Mouse (Mus musculus) hindbrain, embryonic 16.5 days (tissue): Measurements from ENCODE around the gene Rhbdd3. TPM values are rescaled to one million over a fixed set of nuclear protein-coding genes. Genes with fewer than 3 reads are reported as not detected.

Experiments
- ATAC-seq: fragments of 200-750 bp; cut with Nextera tagmentation; 2 replicates; pipeline ENCODE4 v1.8.0; 2017; ENCODE audit warnings: moderate TSS enrichment, moderate library complexity
- H3K27ac ChIP-seq: fragments of 300-500 bp; sonication (generic); 2 replicates; pipeline ENCODE4 v1.5.1; 2014; ENCODE audit warnings: low read depth, mild to moderate bottlenecking, control low read depth, low read length, moderate library complexity
- H3K27me3 ChIP-seq: fragments of 300-500 bp; sonication (generic); replicated peaks from 2 replicates; pipeline ENCODE4 v1.6.1; 2014; ENCODE audit warnings: low read length; ENCODE audit not compliant: control insufficient read depth, insufficient read depth
- H3K36me3 ChIP-seq: fragments of 300-500 bp; sonication (generic); 2 replicates; pipeline ENCODE4 v1.6.1; 2014; ENCODE audit warnings: mild to moderate bottlenecking, low read length, moderate library complexity, mixed read lengths; ENCODE audit not compliant: control insufficient read depth, insufficient read depth
- H3K4me1 ChIP-seq: fragments of 300-500 bp; sonication (generic); 2 replicates; pipeline ENCODE4 v1.6.1; 2014; ENCODE audit warnings: low read depth, low read length; ENCODE audit not compliant: control insufficient read depth, insufficient read depth
- H3K4me2 ChIP-seq: fragments of 300-500 bp; sonication (generic); 2 replicates; pipeline ENCODE4 v1.6.1; 2014; ENCODE audit warnings: mild to moderate bottlenecking, low read length, control low read depth, moderate library complexity
- H3K4me3 ChIP-seq: fragments of 300-500 bp; sonication (generic); 2 replicates; pipeline ENCODE4 v1.5.1; 2014; ENCODE audit warnings: mild to moderate bottlenecking, low read length, control low read depth, moderate library complexity
- H3K9ac ChIP-seq: fragments of 300-500 bp; sonication (generic); 2 replicates; pipeline ENCODE4 v1.6.1; 2014; ENCODE audit warnings: low read depth, mild to moderate bottlenecking, control low read depth, low read length, moderate library complexity
- H3K9me3 ChIP-seq: fragments of 300-500 bp; sonication (generic); 2 replicates; pipeline ENCODE4 v1.6.1; 2014; ENCODE audit warnings: mild to moderate bottlenecking, low read length, moderate library complexity; ENCODE audit not compliant: control insufficient read depth
- WGBS: fragments of 180-500 bp; shearing (Covaris S2); extraction: QIAGEN DNeasy Blood & Tissue Kit; methylation state at CpG from one replicate; pipeline ENCODE4 v1.1.7; 2014; 5-methylcytosine and 5-hydroxymethylcytosine counted together
- polyA plus RNA-seq: library from polyadenylated mRNA; unstranded; fragments of >200 nt; fragmentation: Nextera tagmentation; extraction: Ambion mirVana; gene quantifications from 2 replicates; pipeline ENCODE4 v1.2.1, GENCODE M21; 2015

The Rhbdd3 gene
- polyA plus RNA-seq, 1 experiment from 2014 or later = 45.0 TPM

DNA sequence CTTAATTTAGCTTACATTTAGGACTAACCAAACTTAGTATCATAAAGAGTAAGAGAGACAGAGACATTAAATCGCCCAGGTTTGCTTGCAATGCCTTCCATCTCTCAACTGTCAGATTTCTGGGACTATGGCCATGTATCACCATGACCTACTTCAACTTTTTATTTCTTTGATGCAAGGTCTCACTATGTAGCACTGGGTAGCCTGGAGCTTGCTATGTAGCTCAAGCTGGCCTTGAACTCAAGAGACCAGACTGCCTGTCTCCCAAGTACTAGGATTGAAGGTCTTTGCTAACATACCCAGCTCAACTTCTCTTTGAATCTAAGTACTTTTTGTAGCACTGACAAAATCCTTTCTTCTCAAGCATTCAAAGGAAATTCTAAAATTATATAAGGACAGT is 9.6 kb upstream of the Rhbdd3 start:
- no peaks in the 10 kb centered on the region for H3K27me3 ChIP-seq
- ATAC-seq = no peak
- H3K4me3 ChIP-seq = no peak overlapping the region
- no peaks in the 10 kb centered on the region; the same call in 1 of the 2 replicates for H3K4me1 ChIP-seq
- no peak overlapping the region for H3K4me2 ChIP-seq
- no peaks in the 10 kb centered on the region for H3K9me3 ChIP-seq
- no peak overlapping the region for H3K27ac ChIP-seq
- H3K36me3 ChIP-seq = peaks cover 50% of the 10 kb centered on the region
- 93% methylated on average over 1 of the region's 1 CpGs for WGBS
- H3K9ac ChIP-seq = no peak overlapping the region

DNA sequence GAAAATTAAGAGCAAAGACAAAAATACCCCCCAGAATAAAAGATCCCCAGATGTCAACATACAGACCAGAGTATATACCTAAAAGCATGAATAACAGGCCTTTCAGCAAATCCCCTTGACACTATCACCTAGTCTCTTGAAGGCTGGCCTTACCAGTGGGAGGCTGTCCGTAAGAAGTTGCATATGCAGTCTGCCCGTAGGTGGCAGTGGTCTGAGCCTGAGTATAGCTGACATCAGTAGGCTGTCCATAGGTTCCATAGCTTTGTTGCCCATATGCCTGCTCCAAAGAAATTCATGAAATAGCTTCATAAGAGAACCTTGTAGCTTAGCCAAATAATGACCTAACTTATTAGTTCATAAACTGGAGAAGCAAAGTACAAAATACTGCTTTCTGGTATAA is 7.0 kb upstream of the Rhbdd3 start:
- Histone ChIP-seq H3K4me2 (no peak overlapping the region), H3K4me3 (no peak overlapping the region), H3K27me3 (no peaks in the 10 kb centered on the region), H3K9me3 (no peaks in the 10 kb centered on the region), H3K9ac (no peak overlapping the region), H3K27ac (no peak overlapping the region), H3K4me1 (peaks cover 9% of the 10 kb centered on the region), H3K36me3 (peaks cover 27% of the 10 kb centered on the region)
- WGBS = 40% methylated on average over 2 of the region's 2 CpGs
- ATAC-seq = no peak

DNA sequence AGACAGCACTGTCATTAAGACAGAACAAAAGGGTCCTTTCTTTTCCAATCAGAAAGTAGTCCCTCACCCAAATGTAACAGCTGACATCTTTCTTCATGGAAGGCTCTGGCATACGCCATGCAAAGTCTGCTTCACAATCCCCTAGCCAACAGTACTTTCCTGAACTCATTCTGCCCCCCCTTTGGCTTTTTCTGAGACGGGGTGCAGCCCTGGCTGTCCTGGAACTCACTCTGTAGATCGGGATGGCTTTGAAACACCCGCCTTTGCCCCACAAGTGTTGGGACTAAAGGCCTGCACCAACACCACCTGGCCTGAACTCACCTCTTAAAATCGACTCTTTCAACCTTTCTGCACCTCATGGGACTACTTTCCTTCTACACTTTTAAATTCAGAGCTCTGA is 2.8 kb upstream of the Rhbdd3 start:
- H3K27ac ChIP-seq = no peak overlapping the region
- no peaks in the 10 kb centered on the region for H3K9me3 ChIP-seq
- H3K27me3 ChIP-seq = no peaks in the 10 kb centered on the region
- peaks cover 10% of the 10 kb centered on the region for H3K36me3 ChIP-seq
- no peak overlapping the region for H3K4me3 ChIP-seq
- WGBS = 77% methylated on average over 5 of the region's 5 CpGs
- no peak for ATAC-seq
- peak overlapping the region; percentile 17; the same call in 1 of the 2 replicates for H3K4me2 ChIP-seq
- no peak overlapping the region for H3K9ac ChIP-seq
- peaks cover 24% of the 10 kb centered on the region for H3K4me1 ChIP-seq

DNA sequence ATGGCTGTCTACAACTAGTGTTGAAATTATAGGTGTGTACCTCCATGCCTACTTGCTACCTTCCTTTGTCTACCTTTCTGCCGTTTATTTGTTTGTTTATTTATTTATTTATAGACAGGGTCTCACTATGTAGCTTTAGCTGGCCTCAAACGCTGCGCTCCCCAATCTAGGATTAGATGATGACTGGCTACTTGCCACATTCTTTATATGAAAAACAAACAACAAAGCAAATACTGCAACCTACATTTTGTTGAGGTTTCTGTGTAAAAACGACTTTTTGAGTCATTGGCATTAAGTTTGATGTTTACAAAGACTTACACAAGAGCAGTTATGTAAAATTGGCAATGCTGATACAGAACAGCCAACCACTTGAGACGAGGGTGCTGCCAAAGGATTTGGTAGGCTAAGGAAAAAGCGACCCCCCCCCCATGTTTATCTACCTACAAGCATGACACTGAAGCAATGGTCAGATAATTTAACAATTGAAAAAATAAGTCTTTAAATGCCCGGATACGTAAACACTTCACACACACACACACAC is 2.2 kb upstream of the Rhbdd3 start:
- H3K9me3 ChIP-seq = no peaks in the 10 kb centered on the region
- H3K27me3 ChIP-seq = no peaks in the 10 kb centered on the region
- H3K4me3 ChIP-seq = peak overlapping the region; percentile 88
- no peak overlapping the region for H3K27ac ChIP-seq
- H3K4me1 ChIP-seq = peaks cover 31% of the 10 kb centered on the region
- no peak overlapping the region for H3K9ac ChIP-seq
- ATAC-seq = no peak
- peak overlapping the region; percentile 77 for H3K4me2 ChIP-seq
- 69% methylated on average over 8 of the region's 8 CpGs for WGBS
- H3K36me3 ChIP-seq = peaks cover 6% of the 10 kb centered on the region

DNA sequence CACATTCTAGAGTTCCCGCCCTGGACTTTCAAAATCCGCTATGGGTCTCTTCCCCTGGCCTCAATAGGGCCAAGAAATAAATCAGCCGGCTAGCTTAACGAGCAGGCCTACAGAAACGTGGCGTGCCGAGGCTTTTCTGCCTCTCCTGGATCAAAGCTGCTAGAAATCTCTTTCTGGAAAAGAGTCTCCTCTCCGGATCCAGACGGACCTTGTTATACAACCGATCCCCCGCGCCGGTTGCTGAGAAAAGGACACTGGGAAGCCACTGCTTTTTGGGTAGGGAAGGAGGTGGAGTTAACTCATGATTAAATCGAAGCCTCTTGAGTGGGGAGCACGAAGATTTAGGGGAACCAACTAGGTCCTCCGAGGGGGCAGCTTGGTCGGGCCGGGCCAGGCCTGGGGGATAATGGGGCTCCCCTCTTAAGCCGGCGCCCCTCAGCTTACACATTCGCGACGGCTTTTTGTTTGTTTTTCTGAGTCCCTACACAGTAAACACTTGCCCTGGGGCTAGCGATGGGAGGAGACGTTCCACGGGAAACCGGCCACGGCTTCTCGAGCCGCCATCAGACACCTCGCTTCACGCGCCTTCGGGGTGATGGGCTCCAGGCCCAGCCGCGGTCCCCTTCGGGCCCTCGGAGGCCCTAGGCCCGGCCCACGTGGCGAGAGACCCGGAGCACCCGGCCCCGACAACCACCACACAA is 541 bp upstream of the Rhbdd3 start:
- ATAC-seq = peak; percentile 9; the same call in 1 of the 2 replicates
- Histone ChIP-seq H3K9me3 (no peaks in the 10 kb centered on the region), H3K4me2 (peak overlapping the region; percentile 77), H3K36me3 (no peaks in the 10 kb centered on the region), H3K9ac (peak overlapping the region; percentile 93), H3K4me1 (peaks cover 33% of the 10 kb centered on the region), H3K27me3 (no peaks in the 10 kb centered on the region), H3K27ac (peak overlapping the region; percentile 98), H3K4me3 (peak overlapping the region; percentile 88)
- WGBS = under 1% methylated on average over 44 of the region's 44 CpGs

DNA sequence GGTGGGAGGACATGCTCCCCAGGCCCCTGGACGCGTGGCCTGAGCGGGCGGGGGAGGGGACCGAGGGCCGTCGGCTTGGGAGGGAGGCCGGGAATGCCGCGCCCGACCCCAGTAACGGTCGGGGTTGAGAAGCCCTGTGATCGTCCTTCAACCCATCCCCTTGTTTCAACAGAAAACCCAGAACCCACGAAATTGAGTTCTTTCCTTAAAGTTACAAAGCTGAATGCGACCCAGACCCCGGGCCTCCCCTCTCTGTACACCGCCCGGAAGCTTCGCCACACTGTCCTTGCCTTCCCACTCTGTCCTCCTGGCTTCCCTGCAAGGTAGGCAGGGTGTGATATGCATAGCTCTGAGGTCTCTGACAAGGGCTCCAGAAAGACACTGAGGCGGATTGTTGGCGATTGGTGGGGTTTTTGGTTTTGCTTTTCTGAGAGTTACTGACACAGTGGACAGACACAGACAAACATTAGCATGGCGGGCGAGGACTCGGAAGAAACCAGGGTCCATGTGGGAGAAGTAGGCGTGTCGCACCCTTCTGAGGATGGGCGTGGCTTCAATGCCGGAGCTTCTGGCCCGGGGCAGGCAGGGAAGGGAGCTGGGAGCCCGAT is 954 bp downstream of the Rhbdd3 start:
- Histone ChIP-seq H3K9ac (peak overlapping the region; percentile 93), H3K27ac (peak overlapping the region; percentile 98), H3K4me3 (peak overlapping the region; percentile 88), H3K36me3 (peaks cover 4% of the 10 kb centered on the region; the same call in 1 of the 2 replicates), H3K9me3 (no peaks in the 10 kb centered on the region), H3K27me3 (no peaks in the 10 kb centered on the region), H3K4me1 (peaks cover 33% of the 10 kb centered on the region), H3K4me2 (peak overlapping the region; percentile 93)
- peak; percentile 75 for ATAC-seq
- WGBS = 0% methylated on average over 31 of the region's 31 CpGs

DNA sequence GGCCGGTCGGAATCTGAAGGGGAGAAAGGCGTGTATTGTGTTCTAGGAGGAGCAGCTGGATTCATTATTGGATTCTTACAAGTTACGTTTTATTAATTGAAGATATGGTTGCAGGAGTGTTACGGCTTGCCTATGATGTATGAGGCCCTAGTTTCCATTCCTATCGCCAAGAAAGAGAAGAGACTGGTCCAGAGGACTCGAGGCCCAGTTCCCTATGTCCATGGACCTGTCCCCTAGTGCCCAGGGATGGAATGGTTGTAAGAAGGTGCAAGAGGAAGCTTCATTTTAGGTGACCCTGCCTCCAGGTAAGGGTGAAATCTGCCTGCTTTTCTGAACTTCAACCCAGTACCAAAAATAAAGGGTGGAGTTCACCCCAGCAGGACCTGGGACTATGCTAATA is 1.6 kb downstream of the Rhbdd3 start:
- Histone ChIP-seq H3K4me1 (peaks cover 33% of the 10 kb centered on the region), H3K27me3 (no peaks in the 10 kb centered on the region), H3K36me3 (peaks cover 8% of the 10 kb centered on the region; the same call in 1 of the 2 replicates), H3K27ac (peak overlapping the region; percentile 98), H3K9me3 (no peaks in the 10 kb centered on the region), H3K9ac (peak overlapping the region; percentile 93), H3K4me3 (peak overlapping the region; percentile 88), H3K4me2 (peak overlapping the region; percentile 93)
- no peak for ATAC-seq
- WGBS = 3% methylated on average over 7 of the region's 7 CpGs

DNA sequence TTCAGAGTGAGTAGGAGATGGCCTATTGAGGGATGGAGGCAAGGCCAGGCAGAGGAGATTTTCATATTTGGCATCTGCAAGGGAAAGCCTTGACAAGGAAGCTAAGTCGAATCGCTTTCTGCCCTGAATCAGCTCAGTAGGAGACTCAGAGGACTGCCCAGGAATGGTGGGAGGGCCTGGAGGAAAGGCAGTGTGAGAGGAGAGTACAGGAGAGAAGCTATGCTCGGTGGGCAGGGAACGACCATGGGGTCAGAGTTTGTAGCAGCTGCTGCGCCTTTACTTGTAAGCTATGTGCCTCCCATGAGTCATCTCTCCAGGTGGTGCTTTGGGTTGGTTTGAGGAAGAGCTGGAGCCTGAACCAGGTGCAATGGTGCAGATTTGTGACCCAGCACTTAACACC is 2.1 kb downstream of the Rhbdd3 start:
- no peaks in the 10 kb centered on the region for H3K9me3 ChIP-seq
- H3K27ac ChIP-seq = peak overlapping the region; percentile 98
- peak overlapping the region; percentile 93 for H3K4me2 ChIP-seq
- H3K9ac ChIP-seq = peak overlapping the region; percentile 93
- peaks cover 8% of the 10 kb centered on the region; the same call in 1 of the 2 replicates for H3K36me3 ChIP-seq
- ATAC-seq = no peak
- 32% methylated on average over 5 of the region's 5 CpGs for whole genome bisulfite sequencing
- peaks cover 32% of the 10 kb centered on the region for H3K4me1 ChIP-seq
- H3K4me3 ChIP-seq = peak overlapping the region; percentile 88
- no peaks in the 10 kb centered on the region for H3K27me3 ChIP-seq

DNA sequence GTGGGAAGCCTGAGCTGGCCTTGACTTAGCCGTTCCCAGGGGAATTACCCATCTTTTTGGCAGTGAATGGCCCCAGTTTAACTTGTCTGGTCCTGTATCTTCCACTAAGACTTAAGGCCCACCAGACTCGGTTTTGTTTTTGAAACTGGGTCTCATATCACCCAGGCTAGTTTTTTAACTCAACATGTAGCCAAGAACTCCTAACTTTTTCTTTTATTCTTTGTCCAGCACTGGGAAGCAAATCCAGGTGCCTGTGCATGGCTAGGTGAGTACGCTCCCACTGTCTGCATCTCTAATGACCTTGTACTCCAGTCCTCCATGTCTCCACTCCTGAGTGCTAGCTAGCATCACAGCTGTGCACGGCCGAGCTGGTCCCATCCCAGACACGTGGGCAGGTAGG is 2.9 kb downstream of the Rhbdd3 start:
- Histone ChIP-seq H3K9me3 (no peaks in the 10 kb centered on the region), H3K27me3 (no peaks in the 10 kb centered on the region), H3K4me1 (peaks cover 25% of the 10 kb centered on the region), H3K4me3 (no peak overlapping the region), H3K36me3 (peaks cover 8% of the 10 kb centered on the region; the same call in 1 of the 2 replicates), H3K27ac (no peak overlapping the region), H3K9ac (no peak overlapping the region), H3K4me2 (no peak overlapping the region)
- no peak for ATAC-seq
- 89% methylated on average over 6 of the region's 6 CpGs for WGBS
